Mouse (Mus musculus): Measurements from ENCODE around the gene Crxos. TPM values are rescaled to one million over a fixed set of nuclear protein-coding genes. Genes with fewer than 3 reads are reported as not detected.

Gene Crxos
- polyA plus RNA-seq, 1 experiment from 2014 or later, result not detected

Other genes with a start within 250 kb of the Crxos start
- not detected in 2 replicates for gene Obox3, start 242.7 kb upstream of the Crxos start, polyA plus RNA-seq (2014; fragmentation: Nextera tagmentation; extraction: Ambion mirVana)
- gene Obox5, start 132.5 kb upstream of the Crxos start, polyA plus RNA-seq (2014; fragmentation: Nextera tagmentation; extraction: Ambion mirVana), result not detected in 2 replicates
- not detected in 2 replicates for gene Obox6, start 42.9 kb upstream of the Crxos start, polyA plus RNA-seq (2014; fragmentation: Nextera tagmentation; extraction: Ambion mirVana)
- 0.10 TPM in 1 of 2 replicates, not detected in the other for gene Crx, start 2.6 kb upstream of the Crxos start, polyA plus RNA-seq (2014; fragmentation: Nextera tagmentation; extraction: Ambion mirVana)
- 981 and 984 TPM in 2 replicates for gene Selenow, start 39.8 kb downstream of the Crxos start, polyA plus RNA-seq (2014; fragmentation: Nextera tagmentation; extraction: Ambion mirVana)
- gene Nop53, start 63.5 kb downstream of the Crxos start, polyA plus RNA-seq (2014; fragmentation: Nextera tagmentation; extraction: Ambion mirVana), result 190 and 194 TPM in 2 replicates
- gene Ehd2, start 85.0 kb downstream of the Crxos start, polyA plus RNA-seq (2014; fragmentation: Nextera tagmentation; extraction: Ambion mirVana), result 10.2 and 10.6 TPM in 2 replicates
- 4.2 and 5.9 TPM in 2 replicates for gene Bicra, start 165.3 kb downstream of the Crxos start, polyA plus RNA-seq (2014; fragmentation: Nextera tagmentation; extraction: Ambion mirVana)
- not detected in 2 replicates for gene Zfp541, start 179.2 kb downstream of the Crxos start, polyA plus RNA-seq (2014; fragmentation: Nextera tagmentation; extraction: Ambion mirVana)
- gene Napa, start 215.8 kb downstream of the Crxos start, polyA plus RNA-seq (2014; fragmentation: Nextera tagmentation; extraction: Ambion mirVana), result 147 and 168 TPM in 2 replicates
- gene Kptn, start 237.3 kb downstream of the Crxos start, polyA plus RNA-seq (2014; fragmentation: Nextera tagmentation; extraction: Ambion mirVana), result 22.1 and 23.5 TPM in 2 replicates
- gene Slc8a2, start 247.2 kb downstream of the Crxos start, polyA plus RNA-seq (2014; fragmentation: Nextera tagmentation; extraction: Ambion mirVana), result 0.25 and 0.42 TPM in 2 replicates